In genomic region chr13:48857246-48857932, GRCm38 (mm10) we compare ENCODE assay signal across 9 mouse cellular contexts. TPM values are rescaled to one million over a fixed set of nuclear protein-coding genes. Genes with fewer than 3 reads are reported as not detected.
DNase-seq lines count a peak whose midpoint lies in the region; ATAC-seq and TF ChIP-seq lines count a peak whose summit lies in the region.
"Had no signal": no experiment of that assay in that cellular context is flagged by ENCODE, and none has a peak within 500 bp of the region (broad histone marks: within the 10 kb centered on the region; RNA-seq: fewer than 3 reads in every experiment).

No protein-coding gene starts in this region.

- H3K27ac ChIP-seq in forebrain, embryonic 10.5 days: peak overlapping the region; percentile 53
- no peak overlapping the region for H3K27ac ChIP-seq in forebrain, embryonic 16.5 days (ENCODE audit: low read length)
- H3K27ac ChIP-seq in midbrain, embryonic 10.5 days (replicated peaks): peak overlapping the region; percentile 67
- no peak overlapping the region for H3K27ac ChIP-seq in midbrain, postnatal 0 days (ENCODE audit: low read depth, low read length)
- H3K27ac ChIP-seq in stomach, embryonic 14.5 days (ENCODE audit: low read length): 0 out of 2 replicates have a peak overlapping the region, but pooled peaks have one; percentile 48
- no peak overlapping the region for H3K27ac ChIP-seq in forebrain, embryonic 11.5 days (ENCODE audit: low read depth, low read length)

- H3K4me3 ChIP-seq in forebrain, embryonic 10.5 days: no peak overlapping the region
- H3K4me3 ChIP-seq in forebrain, embryonic 16.5 days (replicated peaks; ENCODE audit: low read length): no peak overlapping the region
- no peak overlapping the region for H3K4me3 ChIP-seq in midbrain, embryonic 10.5 days
- no peak overlapping the region for H3K4me3 ChIP-seq in midbrain, postnatal 0 days (ENCODE audit: low read depth, low read length)
- no peak overlapping the region for H3K4me3 ChIP-seq in stomach, embryonic 14.5 days (ENCODE audit: low read depth, low read length)
- no peak overlapping the region for H3K4me3 ChIP-seq in forebrain, embryonic 11.5 days (ENCODE audit: low read depth, low read length)

- TF ChIP-seq CTCF in midbrain, postnatal 0 days (IDR thresholded peaks at IDR 0.05): no peak

- WGBS in forebrain, embryonic 10.5 days: 50% methylated on average over 7 of the region's 7 CpGs
- 35% methylated on average over 7 of the region's 7 CpGs for WGBS in forebrain, embryonic 16.5 days
- 58% methylated on average over 7 of the region's 7 CpGs for WGBS in midbrain, embryonic 10.5 days
- WGBS in midbrain, postnatal 0 days: 38% methylated on average over 7 of the region's 7 CpGs
- WGBS in stomach, embryonic 14.5 days: 41% methylated on average over 7 of the region's 7 CpGs
- whole genome bisulfite sequencing in forebrain, embryonic 11.5 days: 48% methylated on average over 7 of the region's 7 CpGs

- no peak overlapping the region for H3K9ac ChIP-seq in forebrain, embryonic 16.5 days (replicated peaks; ENCODE audit: low read depth, low read length)
- H3K9ac ChIP-seq in midbrain, postnatal 0 days (replicated peaks; ENCODE audit: low read length, poor library complexity, severe bottlenecking): no peak overlapping the region
- no peak overlapping the region for H3K9ac ChIP-seq in stomach, embryonic 14.5 days (replicated peaks; ENCODE audit: low read depth, low read length)
- no peak overlapping the region for H3K9ac ChIP-seq in forebrain, embryonic 11.5 days (ENCODE audit: low read length)

- H3K4me1 ChIP-seq in forebrain, embryonic 10.5 days: peaks cover 69% of the 10 kb centered on the region
- peaks cover 25% of the 10 kb centered on the region for H3K4me1 ChIP-seq in forebrain, embryonic 16.5 days (replicated peaks; ENCODE audit: control insufficient read depth, insufficient read depth, low read length)
- peaks cover 78% of the 10 kb centered on the region for H3K4me1 ChIP-seq in midbrain, embryonic 10.5 days
- H3K4me1 ChIP-seq in midbrain, postnatal 0 days (ENCODE audit: insufficient read depth, low read length): peaks cover 19% of the 10 kb centered on the region
- peaks cover 39% of the 10 kb centered on the region for H3K4me1 ChIP-seq in stomach, embryonic 14.5 days (ENCODE audit: control insufficient read depth, insufficient read depth, low read length)
- H3K4me1 ChIP-seq in forebrain, embryonic 11.5 days (replicated peaks; ENCODE audit: control insufficient read depth, insufficient read depth, low read length): peaks cover 9% of the 10 kb centered on the region; the same call in 1 of the 2 replicates

- H3K9me3 ChIP-seq in forebrain, embryonic 10.5 days: peaks cover 6% of the 10 kb centered on the region; the same call in 1 of the 2 replicates
- no peaks in the 10 kb centered on the region for H3K9me3 ChIP-seq in forebrain, embryonic 16.5 days (ENCODE audit: control insufficient read depth, low read length)
- H3K9me3 ChIP-seq in midbrain, embryonic 10.5 days (replicated peaks): peaks cover 4% of the 10 kb centered on the region; the same call in 1 of the 2 replicates
- H3K9me3 ChIP-seq in midbrain, postnatal 0 days (ENCODE audit: low read length): no peaks in the 10 kb centered on the region
- H3K9me3 ChIP-seq in stomach, embryonic 14.5 days (ENCODE audit: control insufficient read depth, low read depth, low read length): no peaks in the 10 kb centered on the region
- H3K9me3 ChIP-seq in forebrain, embryonic 11.5 days (ENCODE audit: control insufficient read depth, low read length): no peaks in the 10 kb centered on the region
- H3K9me3 ChIP-seq: megakaryocyte, embryonic 14.5 days had no signal

- H3K4me2 ChIP-seq in forebrain, embryonic 16.5 days (ENCODE audit: low read length): no peak overlapping the region
- no peak overlapping the region for H3K4me2 ChIP-seq in midbrain, postnatal 0 days (ENCODE audit: low read depth, low read length, poor library complexity, severe bottlenecking)
- no peak overlapping the region for H3K4me2 ChIP-seq in stomach, embryonic 14.5 days (replicated peaks; ENCODE audit: low read depth, low read length)
- H3K4me2 ChIP-seq in forebrain, embryonic 11.5 days (ENCODE audit: low read depth, low read length, severe bottlenecking): no peak overlapping the region

- ATAC-seq in forebrain, embryonic 16.5 days: no peak
- no peak for ATAC-seq in midbrain, postnatal 0 days (ENCODE audit: low FRiP score)
- ATAC-seq in stomach, embryonic 14.5 days (ENCODE audit: insufficient number of reproducible peaks, insufficient read depth, low FRiP score, low read depth): no peak
- no peak for ATAC-seq in forebrain, embryonic 11.5 days (replicated peaks; ENCODE audit: low FRiP score)

- peaks cover 9% of the 10 kb centered on the region for H3K36me3 ChIP-seq in forebrain, embryonic 10.5 days (replicated peaks)
- no peaks in the 10 kb centered on the region for H3K36me3 ChIP-seq in forebrain, embryonic 16.5 days (ENCODE audit: control insufficient read depth, insufficient read depth)
- peaks cover 5% of the 10 kb centered on the region for H3K36me3 ChIP-seq in midbrain, embryonic 10.5 days
- H3K36me3 ChIP-seq in midbrain, postnatal 0 days (ENCODE audit: insufficient read depth, low read length): no peaks in the 10 kb centered on the region
- no peaks in the 10 kb centered on the region for H3K36me3 ChIP-seq in stomach, embryonic 14.5 days (ENCODE audit: control insufficient read depth, insufficient read depth, low read length)
- H3K36me3 ChIP-seq in forebrain, embryonic 11.5 days (ENCODE audit: control insufficient read depth, insufficient read depth, low read length): no peaks in the 10 kb centered on the region

- no peak for DNase-seq in forebrain, embryonic 10.5 days (ENCODE audit: extremely low spot score, low spot score)
- DNase-seq in midbrain, embryonic 10.5 days (ENCODE audit: low spot score): no peak
- DNase-seq in midbrain, postnatal 0 days (ENCODE audit: low spot score): no peak
- DNase-seq in kidney, postnatal 36 days: peak; percentile 47 to 52
- no peak for DNase-seq in c-Kit-positive CD71-positive TER-119-positive erythroid progenitor cells, embryonic 14.5 days (ENCODE audit: low spot score)
- DNase-seq in forebrain, embryonic 11.5 days (ENCODE audit: low spot score): no peak

- no peaks in the 10 kb centered on the region for H3K27me3 ChIP-seq in forebrain, embryonic 10.5 days (ENCODE audit: poor library complexity, severe bottlenecking)
- H3K27me3 ChIP-seq in forebrain, embryonic 16.5 days (replicated peaks; ENCODE audit: control insufficient read depth, insufficient read depth, low read length): no peaks in the 10 kb centered on the region
- H3K27me3 ChIP-seq in midbrain, embryonic 10.5 days (ENCODE audit: low read depth, poor library complexity, severe bottlenecking): no peaks in the 10 kb centered on the region
- no peaks in the 10 kb centered on the region for H3K27me3 ChIP-seq in midbrain, postnatal 0 days (ENCODE audit: insufficient read depth, low read length)
- H3K27me3 ChIP-seq in stomach, embryonic 14.5 days (ENCODE audit: control insufficient read depth, insufficient read depth, low read length): no peaks in the 10 kb centered on the region
- no peaks in the 10 kb centered on the region for H3K27me3 ChIP-seq in forebrain, embryonic 11.5 days (ENCODE audit: control insufficient read depth, insufficient read depth, low read length)
- H3K27me3 ChIP-seq: megakaryocyte, embryonic 14.5 days had no signal

RNA-seq across cellular contexts. Expression of gene Phf2, which starts 13.5 kb away (rescaled TPM):
- polyA plus RNA-seq in forebrain, embryonic 10.5 days (2016; fragmentation: Nextera tagmentation; extraction: Ambion mirVana): 7.7 TPM in 2 replicates
- 10.2 and 11.5 TPM in 2 replicates for polyA plus RNA-seq in forebrain, embryonic 16.5 days (2015; fragmentation: Nextera tagmentation; extraction: Ambion mirVana)
- 6.6 and 9.3 TPM in 2 replicates for polyA plus RNA-seq in midbrain, embryonic 10.5 days (2016; fragmentation: Nextera tagmentation; extraction: Ambion mirVana)
- total RNA-seq in midbrain, postnatal 0 days (2014; rRNA removed): 26.0 and 26.4 TPM in 2 replicates
- polyA plus RNA-seq in midbrain, postnatal 0 days (2015; fragmentation: Nextera tagmentation; extraction: Ambion mirVana): 4.5 and 5.1 TPM in 2 replicates
- polyA plus RNA-seq in stomach, embryonic 14.5 days (2014; fragmentation: Nextera tagmentation; extraction: Ambion mirVana): 11.6 and 12.7 TPM in 2 replicates
- 14.3 and 14.6 TPM in 2 replicates for polyA plus RNA-seq in forebrain, embryonic 11.5 days (2014; fragmentation: Nextera tagmentation; extraction: Ambion mirVana)

Comparison
In these comparisons a context has a peak if more than half of its experiments do, and no peak if none do; other contexts are left out.
1. H3K27ac ChIP-seq: peak in forebrain, embryonic 10.5 days (single experiment), midbrain, embryonic 10.5 days (single experiment) and stomach, embryonic 14.5 days (single experiment); none in forebrain, embryonic 16.5 days (single experiment), midbrain, postnatal 0 days (single experiment) and forebrain, embryonic 11.5 days (single experiment).
2. DNase-seq: peak in kidney, postnatal 36 days (2 of 2); none in forebrain, embryonic 10.5 days (single experiment), midbrain, embryonic 10.5 days (single experiment), midbrain, postnatal 0 days (single experiment), c-Kit-positive CD71-positive TER-119-positive erythroid progenitor cells, embryonic 14.5 days (single experiment) and forebrain, embryonic 11.5 days (single experiment).